Mouse (Mus musculus): ENCODE measurements at regions not wholly inside any gene's neighbourhood (a gene's known extent, or its start where the extent isn't known, plus 50 kb on each side); places are given as distances from the start of the nearest gene placed in this dataset.

DNA sequence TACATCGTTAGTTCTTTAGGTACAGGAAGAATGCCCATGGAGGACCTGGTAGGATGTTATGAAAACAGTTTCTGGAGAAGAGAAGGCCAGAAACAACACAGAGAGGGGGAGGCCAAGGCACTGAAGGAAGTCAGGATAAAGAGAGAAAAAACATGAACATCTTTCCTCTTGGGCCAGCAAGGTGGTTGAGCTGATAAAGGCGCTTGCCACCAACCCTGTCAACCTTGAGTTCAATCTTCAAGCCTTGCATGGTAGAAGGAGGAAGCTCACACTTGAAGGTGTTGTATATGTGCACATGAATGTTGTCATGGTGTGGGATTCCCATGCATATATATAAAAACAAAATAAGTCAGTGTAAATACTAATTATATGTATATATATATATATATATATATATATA, 112.5 kb upstream of the Ifne start:
- H3K4me2 ChIP-seq (ENCODE audit: low read depth, low read length) = no peak overlapping the region
- no peaks in the 10 kb centered on the region for H3K4me1 ChIP-seq (ENCODE audit: control insufficient read depth, insufficient read depth)
- no peaks in the 10 kb centered on the region for H3K27me3 ChIP-seq (ENCODE audit: control insufficient read depth, insufficient read depth, low read length)
- 88% methylated on average over 2 of the region's 2 CpGs for WGBS
- no peak for ATAC-seq (ENCODE audit: insufficient read depth, low read depth)
- no peak overlapping the region for H3K4me3 ChIP-seq (ENCODE audit: low read depth, low read length)
- H3K27ac ChIP-seq (ENCODE audit: low read depth) = no peak overlapping the region
- no peaks in the 10 kb centered on the region for H3K9me3 ChIP-seq (replicated peaks; ENCODE audit: control insufficient read depth, low read length)
- TF ChIP-seq EP300 (IDR thresholded peaks at IDR 0.05; ENCODE audit: low read depth) (no peak), CTCF (IDR thresholded peaks at IDR 0.05; ENCODE audit: low read depth) (no peak)
- DNase-seq (ENCODE audit: low spot score) = no peak
- H3K9ac ChIP-seq (replicated peaks; ENCODE audit: low read depth, low read length) = no peak overlapping the region
- no peaks in the 10 kb centered on the region for H3K36me3 ChIP-seq (replicated peaks; ENCODE audit: control insufficient read depth, insufficient read depth, low read length)

DNA sequence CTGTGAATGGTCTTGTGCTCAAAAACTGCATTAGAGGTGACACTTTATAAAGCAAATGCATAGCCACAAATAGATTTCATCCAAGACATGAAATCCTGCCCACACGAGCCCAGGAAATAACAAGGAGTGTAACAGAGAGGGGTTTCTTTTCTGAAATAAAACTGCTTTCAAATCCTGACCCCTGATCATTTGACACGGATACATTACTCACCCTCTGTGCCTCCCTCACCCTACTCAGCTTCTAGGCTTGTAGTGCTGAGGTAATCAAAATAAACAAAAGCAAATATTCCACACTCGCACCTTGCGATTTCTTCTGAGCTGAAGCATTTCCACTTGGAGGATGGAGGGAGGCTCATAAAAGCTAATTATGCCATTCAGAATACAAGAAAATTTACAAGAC, 108.4 kb upstream of the Ifne start:
- Histone ChIP-seq H3K27me3 (ENCODE audit: control insufficient read depth, insufficient read depth, low read length) (no peaks in the 10 kb centered on the region), H3K36me3 (replicated peaks; ENCODE audit: control insufficient read depth, insufficient read depth, low read length) (no peaks in the 10 kb centered on the region)
- whole genome bisulfite sequencing = 64% methylated on average over 4 of the region's 4 CpGs

DNA sequence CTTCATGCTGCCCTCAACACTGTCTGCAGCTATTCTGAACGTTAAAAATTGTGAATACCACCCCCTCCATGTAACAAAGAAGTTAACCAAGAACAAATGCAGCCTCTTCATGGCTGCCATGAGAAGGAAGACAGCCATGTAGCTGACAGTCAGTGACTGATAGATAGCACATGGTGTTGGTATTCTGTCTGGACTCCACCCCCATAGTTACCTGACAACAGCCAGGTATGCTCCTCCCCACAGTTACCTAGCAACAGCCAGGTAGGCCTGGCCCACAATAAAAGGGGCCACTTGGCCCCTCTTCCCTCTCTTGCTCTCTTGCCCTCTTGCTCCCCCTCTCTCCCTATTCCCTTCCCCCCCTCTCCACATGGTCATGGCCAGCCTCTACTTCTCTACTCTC, 107.1 kb upstream of the Ifne start:
- H3K27ac ChIP-seq (ENCODE audit: low read depth) = no peak overlapping the region
- WGBS = 32% methylated on average over 1 of the region's 1 CpGs
- H3K9ac ChIP-seq (replicated peaks; ENCODE audit: low read depth, low read length) = no peak overlapping the region
- TF ChIP-seq EP300 (IDR thresholded peaks at IDR 0.05; ENCODE audit: low read depth) = no peak
- TF ChIP-seq CTCF (IDR thresholded peaks at IDR 0.05; ENCODE audit: low read depth) = no peak
- no peak for ATAC-seq (ENCODE audit: insufficient read depth, low read depth)
- H3K4me1 ChIP-seq (ENCODE audit: control insufficient read depth, insufficient read depth) = no peaks in the 10 kb centered on the region
- no peaks in the 10 kb centered on the region for H3K9me3 ChIP-seq (replicated peaks; ENCODE audit: control insufficient read depth, low read length)
- no peak overlapping the region for H3K4me2 ChIP-seq (ENCODE audit: low read depth, low read length)
- no peak overlapping the region for H3K4me3 ChIP-seq (ENCODE audit: low read depth, low read length)
- DNase-seq (ENCODE audit: low spot score) = no peak
- H3K27me3 ChIP-seq (ENCODE audit: control insufficient read depth, insufficient read depth, low read length) = no peaks in the 10 kb centered on the region
- no peaks in the 10 kb centered on the region for H3K36me3 ChIP-seq (replicated peaks; ENCODE audit: control insufficient read depth, insufficient read depth, low read length)

More for the DNA sequence above, 108.4 kb upstream of the Ifne start:
- DNase-seq (ENCODE audit: low spot score) (no peak), ATAC-seq (ENCODE audit: insufficient read depth, low read depth) (no peak)
- Histone ChIP-seq H3K9ac (replicated peaks; ENCODE audit: low read depth, low read length) (no peak overlapping the region), H3K9me3 (replicated peaks; ENCODE audit: control insufficient read depth, low read length) (no peaks in the 10 kb centered on the region), H3K4me3 (ENCODE audit: low read depth, low read length) (no peak overlapping the region), H3K4me1 (ENCODE audit: control insufficient read depth, insufficient read depth) (no peaks in the 10 kb centered on the region), H3K4me2 (ENCODE audit: low read depth, low read length) (no peak overlapping the region), H3K27ac (ENCODE audit: low read depth) (no peak overlapping the region)
- TF ChIP-seq EP300 (IDR thresholded peaks at IDR 0.05; ENCODE audit: low read depth) (no peak), CTCF (IDR thresholded peaks at IDR 0.05; ENCODE audit: low read depth) (no peak)

DNA sequence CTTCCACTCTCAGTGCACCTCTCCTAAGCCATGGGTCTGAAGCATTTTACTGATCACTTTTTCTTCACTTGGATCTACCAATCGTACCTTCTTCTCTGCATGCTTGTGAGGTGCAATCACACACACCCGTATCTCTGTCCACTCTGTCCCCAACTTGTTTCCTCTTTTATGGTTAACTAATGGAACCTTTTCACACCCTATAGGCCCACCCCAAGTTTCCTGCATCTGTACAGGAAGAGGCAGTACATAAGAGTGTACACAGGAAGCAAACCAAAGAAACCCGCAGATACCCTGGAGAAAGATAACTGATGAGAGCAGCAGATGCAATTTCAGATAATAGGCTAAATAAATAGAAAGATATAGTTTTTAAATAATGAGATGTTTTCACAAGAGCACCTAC, 102.5 kb upstream of the Ifne start:
- no peak for ATAC-seq (ENCODE audit: insufficient read depth, low read depth)
- Histone ChIP-seq H3K4me2 (ENCODE audit: low read depth, low read length) (no peak overlapping the region), H3K27me3 (ENCODE audit: control insufficient read depth, insufficient read depth, low read length) (no peaks in the 10 kb centered on the region), H3K4me3 (ENCODE audit: low read depth, low read length) (no peak overlapping the region), H3K36me3 (replicated peaks; ENCODE audit: control insufficient read depth, insufficient read depth, low read length) (no peaks in the 10 kb centered on the region), H3K9ac (replicated peaks; ENCODE audit: low read depth, low read length) (no peak overlapping the region), H3K4me1 (ENCODE audit: control insufficient read depth, insufficient read depth) (no peaks in the 10 kb centered on the region), H3K27ac (ENCODE audit: low read depth) (no peak overlapping the region), H3K9me3 (replicated peaks; ENCODE audit: control insufficient read depth, low read length) (no peaks in the 10 kb centered on the region)
- TF ChIP-seq CTCF (IDR thresholded peaks at IDR 0.05; ENCODE audit: low read depth) = no peak
- no peak for TF ChIP-seq EP300 (IDR thresholded peaks at IDR 0.05; ENCODE audit: low read depth)
- no peak for DNase-seq (ENCODE audit: low spot score)
- 61% methylated on average over 3 of the region's 3 CpGs for WGBS

DNA sequence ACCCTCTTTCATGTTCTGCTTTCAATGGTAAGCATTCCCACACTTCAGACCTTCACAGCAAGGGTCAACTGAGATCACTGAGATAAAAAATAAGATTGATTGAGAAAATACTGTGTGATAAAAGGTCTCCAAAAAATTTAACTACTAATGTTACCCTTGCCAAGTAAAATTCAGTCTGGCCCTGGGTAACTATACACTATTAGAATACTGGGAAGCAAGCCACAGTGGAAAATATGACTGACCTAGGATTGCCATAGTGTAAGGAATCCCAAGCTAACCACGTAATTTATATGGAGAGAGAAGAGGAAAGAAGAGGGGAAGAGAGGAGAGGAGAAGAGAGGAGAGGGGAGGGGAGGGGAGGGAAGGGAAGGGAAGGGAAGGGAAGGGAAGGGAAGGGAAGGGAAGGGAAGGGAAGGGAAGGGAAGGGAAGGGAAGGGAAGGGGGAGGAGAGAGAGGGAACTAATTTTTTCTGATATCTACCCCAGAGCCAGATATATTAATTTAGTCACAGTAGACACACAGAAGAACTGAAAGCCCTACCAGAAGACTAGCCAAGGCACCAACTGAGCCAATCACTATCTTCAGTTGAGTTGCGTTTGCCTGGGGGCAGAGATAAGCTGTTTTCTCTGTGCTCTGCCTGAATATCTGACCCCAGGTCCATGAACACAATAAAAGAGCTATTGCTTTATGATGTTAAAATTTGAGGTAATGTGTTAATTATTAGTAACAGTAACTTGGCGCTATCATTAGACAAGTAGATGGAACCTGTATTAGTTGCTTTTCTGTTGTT, 97.3 kb upstream of the Ifne start:
- H3K27ac ChIP-seq (ENCODE audit: low read depth) = no peak overlapping the region
- H3K9ac ChIP-seq (replicated peaks; ENCODE audit: low read depth, low read length) = no peak overlapping the region
- H3K9me3 ChIP-seq (replicated peaks; ENCODE audit: control insufficient read depth, low read length) = no peaks in the 10 kb centered on the region
- H3K4me1 ChIP-seq (ENCODE audit: control insufficient read depth, insufficient read depth) = peaks cover 3% of the 10 kb centered on the region; the same call in 1 of the 2 replicates
- DNase-seq (ENCODE audit: low spot score) (no peak), ATAC-seq (ENCODE audit: insufficient read depth, low read depth) (no peak)
- no peak overlapping the region for H3K4me2 ChIP-seq (ENCODE audit: low read depth, low read length)
- no peaks in the 10 kb centered on the region for H3K27me3 ChIP-seq (ENCODE audit: control insufficient read depth, insufficient read depth, low read length)
- TF ChIP-seq CTCF (IDR thresholded peaks at IDR 0.05; ENCODE audit: low read depth) = no peak
- no peak for TF ChIP-seq EP300 (IDR thresholded peaks at IDR 0.05; ENCODE audit: low read depth)
- H3K36me3 ChIP-seq (replicated peaks; ENCODE audit: control insufficient read depth, insufficient read depth, low read length) = no peaks in the 10 kb centered on the region
- no peak overlapping the region for H3K4me3 ChIP-seq (ENCODE audit: low read depth, low read length)
- WGBS = 58% methylated on average over 3 of the region's 3 CpGs

DNA sequence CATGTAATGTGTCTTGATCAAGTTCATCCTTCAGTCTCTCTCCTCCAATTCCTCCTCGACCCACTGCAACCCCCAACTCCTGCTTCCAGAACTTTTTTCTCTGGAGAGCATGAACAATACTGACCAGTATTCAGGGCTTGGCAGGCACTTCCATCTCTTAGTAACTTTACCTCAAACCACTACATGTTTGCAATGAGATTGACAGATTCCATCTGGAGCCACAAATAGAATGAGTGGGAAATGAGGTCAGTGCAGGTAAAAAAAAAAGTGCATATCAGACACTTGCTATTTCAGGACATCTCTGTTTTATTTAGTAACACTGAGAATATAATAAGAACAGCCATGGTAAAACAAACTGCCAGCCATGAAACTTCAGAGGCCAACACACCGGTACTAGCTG, 94.5 kb upstream of the Ifne start:
- no peaks in the 10 kb centered on the region for H3K9me3 ChIP-seq (replicated peaks; ENCODE audit: control insufficient read depth, low read length)
- H3K36me3 ChIP-seq (replicated peaks; ENCODE audit: control insufficient read depth, insufficient read depth, low read length) = no peaks in the 10 kb centered on the region
- H3K27me3 ChIP-seq (ENCODE audit: control insufficient read depth, insufficient read depth, low read length) = no peaks in the 10 kb centered on the region
- H3K4me3 ChIP-seq (ENCODE audit: low read depth, low read length) = no peak overlapping the region
- H3K4me1 ChIP-seq (ENCODE audit: control insufficient read depth, insufficient read depth) = peaks cover 3% of the 10 kb centered on the region; the same call in 1 of the 2 replicates
- no peak overlapping the region for H3K4me2 ChIP-seq (ENCODE audit: low read depth, low read length)
- TF ChIP-seq CTCF (IDR thresholded peaks at IDR 0.05; ENCODE audit: low read depth) = no peak
- TF ChIP-seq EP300 (IDR thresholded peaks at IDR 0.05; ENCODE audit: low read depth) = no peak
- no peak overlapping the region for H3K27ac ChIP-seq (ENCODE audit: low read depth)
- ATAC-seq (ENCODE audit: insufficient read depth, low read depth) (no peak), DNase-seq (ENCODE audit: low spot score) (no peak)
- 36% methylated on average over 2 of the region's 2 CpGs for WGBS
- no peak overlapping the region for H3K9ac ChIP-seq (replicated peaks; ENCODE audit: low read depth, low read length)
